Mouse (Mus musculus) limb, embryonic 13.5 days (tissue): ENCODE measurements around the gene Ddah2. TPM values are rescaled to one million over a fixed set of nuclear protein-coding genes. Genes with fewer than 3 reads are reported as not detected.
A peak's percentile ranks its signal among the peaks of the same experiment; 100 is the strongest.

Experiments used
- ATAC-seq: fragments of 200-750 bp; cut with Nextera tagmentation; 2 replicates; pipeline ENCODE4 v1.8.0; 2017; ENCODE audit warnings: low read depth, moderate number of reproducible peaks, moderate TSS enrichment; ENCODE audit not compliant: low FRiP score
- H3K27ac ChIP-seq: fragments of 300-500 bp; sonication (generic); 2 replicates; pipeline ENCODE4 v1.5.1; 2015; ENCODE audit warnings: inconsistent platforms, mild to moderate bottlenecking, moderate library complexity
- H3K27me3 ChIP-seq: fragments of 300-500 bp; sonication (generic); 2 replicates; pipeline ENCODE4 v1.6.1; 2015; ENCODE audit warnings: mild to moderate bottlenecking, inconsistent platforms
- H3K36me3 ChIP-seq: fragments of 300-500 bp; sonication (generic); 2 replicates; pipeline ENCODE4 v1.6.1; 2015; ENCODE audit warnings: inconsistent platforms, mild to moderate bottlenecking, moderate library complexity
- H3K4me1 ChIP-seq: fragments of 300-500 bp; sonication (generic); 2 replicates; pipeline ENCODE4 v1.6.1; 2015; ENCODE audit warnings: inconsistent platforms
- H3K4me2 ChIP-seq: fragments of 300-500 bp; sonication (generic); replicated peaks from 2 replicates; pipeline ENCODE4 v1.6.1; 2015; ENCODE audit warnings: inconsistent platforms, mild to moderate bottlenecking, moderate library complexity
- H3K4me3 ChIP-seq: fragments of 300-500 bp; sonication (generic); 2 replicates; pipeline ENCODE4 v1.5.1; 2015; ENCODE audit warnings: moderate library complexity, mild to moderate bottlenecking, inconsistent platforms
- H3K9ac ChIP-seq: fragments of 300-500 bp; sonication (generic); 2 replicates; pipeline ENCODE4 v1.6.1; 2015; ENCODE audit warnings: mild to moderate bottlenecking, inconsistent platforms
- H3K9me3 ChIP-seq: fragments of 300-500 bp; sonication (generic); 2 replicates; pipeline ENCODE4 v1.6.1; 2016; ENCODE audit warnings: inconsistent platforms
- WGBS: fragments of 180-500 bp; shearing (Covaris S2); methylation state at CpG from one replicate; pipeline ENCODE4 v1.1.7; 2015; 5-methylcytosine and 5-hydroxymethylcytosine counted together
- polyA plus RNA-seq: library from polyadenylated mRNA; unstranded; fragments of >200 nt; fragmentation: Nextera tagmentation; extraction: Ambion mirVana; gene quantifications from 2 replicates; pipeline ENCODE4 v1.2.1, GENCODE M21; 2015

The Ddah2 gene
- polyA plus RNA-seq, 1 experiment from 2014 or later, result 423 TPM

- Histone ChIP-seq H3K27ac (no peak overlapping the region), H3K4me1 (peaks cover 25% of the 10 kb centered on the region), H3K4me2 (peak overlapping the region; percentile 99), H3K9me3 (no peaks in the 10 kb centered on the region), H3K9ac (no peak overlapping the region), H3K4me3 (peak overlapping the region; percentile 64), H3K27me3 (peaks cover 9% of the 10 kb centered on the region), H3K36me3 (peaks cover 77% of the 10 kb centered on the region)
- ATAC-seq, result no peak
- WGBS, result 66% methylated on average over 9 of the region's 9 CpGs
Observed at GRCm38 (mm10) chr17:35058316-35058715, 519 bp upstream of the Ddah2 start.

GRCm38 (mm10) chr17:35060071-35060470 lies 1.2 kb downstream of the Ddah2 start:
- peak overlapping the region; percentile 80 for H3K9ac ChIP-seq
- ATAC-seq, result no peak
- H3K9me3 ChIP-seq, result no peaks in the 10 kb centered on the region
- H3K36me3 ChIP-seq, result peaks cover 65% of the 10 kb centered on the region
- H3K27ac ChIP-seq, result peak overlapping the region; percentile 92; the same call in 1 of the 2 replicates
- H3K27me3 ChIP-seq, result peaks cover 27% of the 10 kb centered on the region
- H3K4me1 ChIP-seq, result peaks cover 36% of the 10 kb centered on the region
- peak overlapping the region; percentile 99 for H3K4me2 ChIP-seq
- H3K4me3 ChIP-seq, result peak overlapping the region; percentile 64
- WGBS, result 24% methylated on average over 14 of the region's 14 CpGs

GRCm38 (mm10) chr17:35060737-35061297 lies 2.0 kb downstream of the Ddah2 start:
- H3K27ac ChIP-seq, result no peak overlapping the region
- H3K9me3 ChIP-seq, result no peaks in the 10 kb centered on the region
- H3K4me3 ChIP-seq, result peak overlapping the region; percentile 64
- peak overlapping the region; percentile 99 for H3K4me2 ChIP-seq
- peaks cover 43% of the 10 kb centered on the region for H3K4me1 ChIP-seq
- no peak for ATAC-seq
- H3K36me3 ChIP-seq, result peaks cover 58% of the 10 kb centered on the region
- peaks cover 34% of the 10 kb centered on the region for H3K27me3 ChIP-seq
- H3K9ac ChIP-seq, result peak overlapping the region; percentile 80
- 64% methylated on average over 22 of the region's 22 CpGs for WGBS

- H3K4me2 ChIP-seq, result peak overlapping the region; percentile 99; the same call in 1 of the 2 replicates
- H3K36me3 ChIP-seq, result peaks cover 53% of the 10 kb centered on the region
- no peak overlapping the region for H3K27ac ChIP-seq
- ATAC-seq, result no peak
- no peaks in the 10 kb centered on the region for H3K9me3 ChIP-seq
- WGBS, result 79% methylated on average over 8 of the region's 8 CpGs
- H3K4me1 ChIP-seq, result peaks cover 43% of the 10 kb centered on the region
- H3K27me3 ChIP-seq, result peaks cover 39% of the 10 kb centered on the region
- peak overlapping the region; percentile 80; the same call in 1 of the 2 replicates for H3K9ac ChIP-seq
- peak overlapping the region; percentile 64; the same call in 1 of the 2 replicates for H3K4me3 ChIP-seq
Observed at GRCm38 (mm10) chr17:35061299-35061698, 2.5 kb downstream of the Ddah2 start.

- no peak for ATAC-seq
- 92% methylated on average over 3 of the region's 3 CpGs for WGBS
- H3K27ac ChIP-seq, result no peak overlapping the region
- H3K4me2 ChIP-seq, result no peak overlapping the region
- no peak overlapping the region for H3K4me3 ChIP-seq
- peaks cover 33% of the 10 kb centered on the region for H3K36me3 ChIP-seq
- peaks cover 61% of the 10 kb centered on the region for H3K27me3 ChIP-seq
- no peaks in the 10 kb centered on the region for H3K9me3 ChIP-seq
- H3K4me1 ChIP-seq, result peaks cover 40% of the 10 kb centered on the region
- H3K9ac ChIP-seq, result no peak overlapping the region
Observed at GRCm38 (mm10) chr17:35063466-35063865, 4.6 kb downstream of the Ddah2 start.

- H3K27me3 ChIP-seq, result peaks cover 68% of the 10 kb centered on the region
Observed at GRCm38 (mm10) chr17:35064378-35064877, 5.6 kb downstream of the Ddah2 start.

GRCm38 (mm10) chr17:35064951-35065947 lies 6.4 kb downstream of the Ddah2 start, which contains the start of gene Ly6g6c:
Gene Ly6g6c (plus strand): TSS chr17:35065388.
- WGBS, result 2% methylated on average over 48 of the region's 48 CpGs
- Histone ChIP-seq H3K4me3 (peak within 1 kb of the TSS; percentile 40), H3K9ac (peak within 1 kb of the TSS; percentile 55), H3K27me3 (peaks cover 68% of the 10 kb centered on the region), H3K4me2 (peak within 1 kb of the TSS; percentile 67), H3K27ac (no peak within 1 kb of the TSS), H3K4me1 (peaks cover 34% of the 10 kb centered on the region), H3K9me3 (no peaks in the 10 kb centered on the region), H3K36me3 (peaks cover 33% of the 10 kb centered on the region)
- ATAC-seq, result peak; percentile 62

More at GRCm38 (mm10) chr17:35064378-35064877, 5.6 kb downstream of the Ddah2 start:
- no peaks in the 10 kb centered on the region for H3K9me3 ChIP-seq
- no peak for ATAC-seq
- H3K36me3 ChIP-seq, result peaks cover 33% of the 10 kb centered on the region
- H3K4me1 ChIP-seq, result peaks cover 37% of the 10 kb centered on the region
- H3K4me2 ChIP-seq, result peak overlapping the region; percentile 67
- H3K27ac ChIP-seq, result no peak overlapping the region
- 26% methylated on average over 10 of the region's 10 CpGs for WGBS
- H3K9ac ChIP-seq, result peak overlapping the region; percentile 46; the same call in 1 of the 2 replicates
- peak overlapping the region; percentile 40 for H3K4me3 ChIP-seq

GRCm38 (mm10) chr17:35066084-35066483 lies 7.2 kb downstream of the Ddah2 start, which contains the start of gene Mpig6b:
Gene Mpig6b (minus strand): TSS chr17:35066184.
- Histone ChIP-seq H3K4me3 (peak within 1 kb of the TSS; percentile 40), H3K4me1 (peaks cover 25% of the 10 kb centered on the region), H3K36me3 (peaks cover 25% of the 10 kb centered on the region), H3K27ac (no peak within 1 kb of the TSS), H3K27me3 (peaks cover 68% of the 10 kb centered on the region), H3K9me3 (no peaks in the 10 kb centered on the region), H3K4me2 (peak within 1 kb of the TSS; percentile 67), H3K9ac (peak within 1 kb of the TSS; percentile 55)
- WGBS, result 47% methylated on average over 10 of the region's 10 CpGs
- ATAC-seq, result no peak

GRCm38 (mm10) chr17:35068213-35068914 lies 9.5 kb downstream of the Ddah2 start:
- peaks cover 59% of the 10 kb centered on the region for H3K27me3 ChIP-seq
- ATAC-seq, result no peak
- H3K4me3 ChIP-seq, result no peak overlapping the region
- no peak overlapping the region for H3K4me2 ChIP-seq
- 82% methylated on average over 17 of the region's 17 CpGs for WGBS
- H3K4me1 ChIP-seq, result peaks cover 18% of the 10 kb centered on the region
- no peak overlapping the region for H3K27ac ChIP-seq
- no peak overlapping the region for H3K9ac ChIP-seq
- peaks cover 4% of the 10 kb centered on the region for H3K36me3 ChIP-seq
- no peaks in the 10 kb centered on the region for H3K9me3 ChIP-seq

- no peak overlapping the region for H3K4me2 ChIP-seq
- no peak overlapping the region for H3K27ac ChIP-seq
- H3K4me1 ChIP-seq, result peaks cover 9% of the 10 kb centered on the region
- H3K9ac ChIP-seq, result no peak overlapping the region
- H3K36me3 ChIP-seq, result no peaks in the 10 kb centered on the region
- H3K4me3 ChIP-seq, result no peak overlapping the region
- no peak for ATAC-seq
- H3K27me3 ChIP-seq, result peaks cover 36% of the 10 kb centered on the region
- 55% methylated on average over 6 of the region's 6 CpGs for WGBS
- H3K9me3 ChIP-seq, result no peaks in the 10 kb centered on the region; the same call in 1 of the 2 replicates
Observed at GRCm38 (mm10) chr17:35070556-35071229, 11.9 kb downstream of the Ddah2 start.

- peaks cover 28% of the 10 kb centered on the region for H3K27me3 ChIP-seq
- no peak for ATAC-seq
- no peaks in the 10 kb centered on the region for H3K36me3 ChIP-seq
- 77% methylated on average over 9 of the region's 9 CpGs for WGBS
- peaks cover 11% of the 10 kb centered on the region for H3K4me1 ChIP-seq
- no peaks in the 10 kb centered on the region; the same call in 1 of the 2 replicates for H3K9me3 ChIP-seq
- no peak overlapping the region for H3K4me2 ChIP-seq
- H3K4me3 ChIP-seq, result no peak overlapping the region
- H3K9ac ChIP-seq, result no peak overlapping the region
- H3K27ac ChIP-seq, result no peak overlapping the region
Observed at GRCm38 (mm10) chr17:35071454-35071853, 12.6 kb downstream of the Ddah2 start.
